Mouse (Mus musculus) liver, postnatal 0 days (tissue): ENCODE results near the gene Necap2.

Source experiments
- CTCF ChIP-seq: sonication (generic); IDR thresholded peaks from 2 replicates; pipeline ENCODE4 v1.5.1; 2016; ENCODE audit warnings: antibody characterized with exemption, low read depth
- EP300 ChIP-seq: IDR thresholded peaks from 2 replicates; pipeline ENCODE4 v1.6.1; 2016; ENCODE audit warnings: antibody characterized with exemption, low read depth, mild to moderate bottlenecking

GRCm38 (mm10) chr4:141088033-141088432 is 9.9 kb upstream of the Necap2 start, which contains the start of gene Spata21:
- no peak for TF ChIP-seq CTCF
- no peak for TF ChIP-seq EP300
